Mouse (Mus musculus) embryonic facial prominence, embryonic 14.5 days (tissue): Measurements from ENCODE around the gene Abcf3. TPM values are rescaled to one million over a fixed set of nuclear protein-coding genes. Genes with fewer than 3 reads are reported as not detected.

Source experiments
- ATAC-seq: fragments of 200-750 bp; cut with Nextera tagmentation; 2 replicates; pipeline ENCODE4 v1.8.0; 2017; ENCODE audit warnings: low read depth, moderate number of reproducible peaks, moderate TSS enrichment
- DNase-seq: peaks from one replicate; pipeline ENCODE4 v3.0.0-alpha.2; 2015; ENCODE audit warnings: low spot score
- H3K27ac ChIP-seq: fragments of 300-500 bp; sonication (generic); replicated peaks from 2 replicates; pipeline ENCODE4 v1.5.1; 2014; ENCODE audit warnings: low read depth, mild to moderate bottlenecking, low read length, moderate library complexity
- H3K27me3 ChIP-seq: fragments of 300-500 bp; sonication (generic); replicated peaks from 2 replicates; pipeline ENCODE4 v1.6.1; 2014; ENCODE audit warnings: low read length; ENCODE audit not compliant: control insufficient read depth, insufficient read depth
- H3K36me3 ChIP-seq: fragments of 300-500 bp; sonication (generic); 2 replicates; pipeline ENCODE4 v1.6.1; 2014; ENCODE audit warnings: low read length, mixed read lengths; ENCODE audit not compliant: control insufficient read depth, insufficient read depth
- H3K4me1 ChIP-seq: fragments of 300-500 bp; sonication (generic); 2 replicates; pipeline ENCODE4 v1.6.1; 2014; ENCODE audit warnings: antibody characterized with exemption, low read length; ENCODE audit not compliant: control insufficient read depth, insufficient read depth
- H3K4me2 ChIP-seq: fragments of 300-500 bp; sonication (generic); 2 replicates; pipeline ENCODE4 v1.6.1; 2014; ENCODE audit warnings: low read depth, mild to moderate bottlenecking, low read length, moderate library complexity, mixed read lengths
- H3K4me3 ChIP-seq: fragments of 300-500 bp; sonication (generic); 2 replicates; pipeline ENCODE4 v1.5.1; 2014; ENCODE audit warnings: low read depth, mild to moderate bottlenecking, low read length
- H3K9ac ChIP-seq: fragments of 300-500 bp; sonication (generic); 2 replicates; pipeline ENCODE4 v1.6.1; 2014; ENCODE audit warnings: low read depth, mild to moderate bottlenecking, low read length, moderate library complexity, mixed read lengths
- H3K9me3 ChIP-seq: fragments of 300-500 bp; sonication (generic); 2 replicates; pipeline ENCODE4 v1.6.1; 2016; ENCODE audit warnings: low read length; ENCODE audit not compliant: control insufficient read depth
- WGBS: fragments of 180-500 bp; shearing (Covaris S2); extraction: QIAGEN DNeasy Blood & Tissue Kit; methylation state at CpG from one replicate; pipeline ENCODE4 v1.1.7; 2014; 5-methylcytosine and 5-hydroxymethylcytosine counted together
- polyA plus RNA-seq: library from polyadenylated mRNA; unstranded; fragments of >200 nt; fragmentation: Nextera tagmentation; extraction: Ambion mirVana; gene quantifications from 2 replicates; pipeline ENCODE4 v1.2.1, GENCODE M21; 2014

Abcf3 gene
- 54.2 and 61.5 TPM in 2 replicates for polyA plus RNA-seq

DNA sequence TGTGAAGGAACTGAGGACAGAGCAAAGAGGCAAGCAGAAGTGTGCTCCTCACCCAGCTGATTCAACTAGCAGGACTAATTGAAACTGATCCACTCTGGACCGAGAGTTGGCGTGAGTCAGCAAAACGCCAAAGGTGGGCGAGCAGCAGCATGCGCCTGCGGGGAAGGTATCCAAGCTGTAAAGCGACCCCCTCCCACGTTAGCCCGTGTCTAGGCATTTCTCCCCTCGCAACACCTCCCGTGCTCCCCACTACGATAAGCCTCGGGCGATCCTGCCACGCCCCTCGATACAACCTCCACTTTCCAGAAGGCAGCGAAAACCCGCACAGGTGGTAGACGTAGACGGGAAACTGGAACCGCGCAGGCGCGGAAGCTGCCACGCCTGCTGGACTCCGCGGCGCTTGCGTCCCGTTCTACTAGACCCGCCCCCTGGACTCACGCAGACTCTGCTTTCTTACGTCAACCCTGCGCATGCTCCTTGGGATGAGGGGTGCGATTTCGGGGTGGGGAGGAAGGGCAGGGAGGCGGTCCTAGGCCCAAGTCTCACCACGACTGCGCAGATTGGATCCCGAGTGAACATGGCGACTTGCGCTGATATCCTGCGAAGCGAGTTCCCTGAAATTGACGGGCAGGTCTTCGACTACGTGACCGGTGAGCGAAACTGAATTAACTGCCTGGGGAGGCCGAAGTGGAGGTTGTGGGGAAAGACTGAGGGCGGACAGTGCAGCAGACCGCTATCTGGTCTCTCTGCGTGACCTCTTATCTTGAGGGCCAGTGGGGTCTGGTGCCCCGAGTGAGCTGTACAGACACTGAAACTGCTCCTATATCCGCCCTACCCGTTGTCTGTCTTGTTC lies at the start of gene Abcf3:
Abcf3 (plus strand) TSS at position 482 of the 853 bp plus-strand sequence.
- Histone ChIP-seq H3K36me3 (peaks cover 49% of the 10 kb centered on the region), H3K4me3 (peak within 1 kb of the TSS; percentile 88)

DNA sequence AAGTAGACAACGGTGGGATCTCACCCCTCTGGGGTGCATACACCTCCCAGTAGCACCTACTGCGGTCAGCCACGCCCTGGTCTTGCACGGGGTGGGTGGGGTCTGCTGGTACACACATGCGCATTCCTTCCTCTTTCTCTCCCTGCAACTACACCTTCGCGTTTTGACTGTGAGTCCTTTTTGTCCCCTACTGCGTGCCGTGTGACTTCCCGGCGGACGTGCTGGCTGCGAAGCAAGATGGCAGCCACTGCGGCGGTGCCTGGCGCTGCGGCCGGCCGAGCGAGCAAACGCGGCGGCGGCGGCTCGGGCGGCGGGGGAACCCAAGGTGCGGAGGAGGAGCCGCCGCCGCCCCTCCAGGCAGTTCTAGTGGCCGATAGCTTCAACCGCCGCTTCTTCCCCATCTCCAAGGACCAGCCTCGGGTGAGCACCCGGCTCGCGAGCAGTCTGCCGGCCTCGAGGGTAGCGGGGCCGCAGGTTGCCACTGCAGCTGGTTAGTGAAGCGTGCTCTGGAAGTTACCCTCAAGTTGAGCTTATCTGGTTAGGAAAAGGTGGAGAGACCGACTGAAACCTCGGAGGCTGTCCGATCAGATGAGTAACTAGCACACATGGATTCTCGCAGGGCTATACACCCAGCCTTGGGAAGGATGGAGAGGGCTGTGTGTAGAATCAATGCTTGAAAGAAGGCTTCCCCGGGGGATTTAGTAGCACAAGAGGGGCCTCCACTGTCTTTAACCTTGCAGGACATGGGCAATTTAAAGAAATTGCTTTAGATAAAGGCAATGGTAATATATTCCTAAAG lies 49.5 kb upstream of the Abcf3 start, which contains the start of gene Eif2b5:
Eif2b5 (plus strand) TSS at position 141 of the 799 bp plus-strand sequence.
- Histone ChIP-seq H3K4me3 (peak within 1 kb of the TSS; percentile 72), H3K36me3 (peaks cover 39% of the 10 kb centered on the region), H3K4me2 (peak within 1 kb of the TSS; percentile 67), H3K27me3 (no peaks in the 10 kb centered on the region), H3K9ac (peak within 1 kb of the TSS; percentile 85), H3K27ac (peak within 1 kb of the TSS; percentile 63), H3K4me1 (no peaks in the 10 kb centered on the region), H3K9me3 (no peaks in the 10 kb centered on the region)
- ATAC-seq (peak; percentile 94), DNase-seq (peak; percentile 97)
- WGBS = under 1% methylated on average over 42 of the region's 49 CpGs

More for the DNA sequence above, at the start of gene Abcf3:
- DNase-seq (peak; percentile 100), ATAC-seq (peak; percentile 99)
- peaks cover 5% of the 10 kb centered on the region for H3K4me1 ChIP-seq
- WGBS = under 1% methylated on average over 51 of the region's 56 CpGs
- H3K27ac ChIP-seq = peak within 1 kb of the TSS; percentile 65
- no peaks in the 10 kb centered on the region for H3K9me3 ChIP-seq
- H3K27me3 ChIP-seq = no peaks in the 10 kb centered on the region
- H3K4me2 ChIP-seq = peak within 1 kb of the TSS; percentile 78
- peak within 1 kb of the TSS; percentile 89 for H3K9ac ChIP-seq

DNA sequence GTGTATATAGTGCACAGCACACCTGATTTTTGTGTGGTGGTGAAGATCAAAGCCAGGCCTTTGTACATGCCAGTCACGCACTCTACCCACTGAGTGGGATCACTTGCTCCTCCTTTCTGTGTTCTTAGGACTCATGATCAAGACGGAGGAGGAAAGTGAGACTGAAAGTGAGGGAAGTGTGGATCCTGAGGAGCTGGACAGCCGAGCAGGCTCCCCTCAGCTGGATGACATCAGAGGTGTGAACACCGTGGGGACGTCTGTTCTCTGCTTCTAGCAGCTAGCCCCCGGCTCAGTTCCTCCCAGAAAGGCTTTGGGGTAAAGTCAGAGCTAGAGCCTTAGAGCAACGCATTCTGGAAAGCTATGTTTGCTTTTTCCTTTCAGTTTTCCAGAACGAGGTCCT lies 42.4 kb upstream of the Abcf3 start:
- DNase-seq = no peak
- WGBS = 89% methylated on average over 8 of the region's 8 CpGs

DNA sequence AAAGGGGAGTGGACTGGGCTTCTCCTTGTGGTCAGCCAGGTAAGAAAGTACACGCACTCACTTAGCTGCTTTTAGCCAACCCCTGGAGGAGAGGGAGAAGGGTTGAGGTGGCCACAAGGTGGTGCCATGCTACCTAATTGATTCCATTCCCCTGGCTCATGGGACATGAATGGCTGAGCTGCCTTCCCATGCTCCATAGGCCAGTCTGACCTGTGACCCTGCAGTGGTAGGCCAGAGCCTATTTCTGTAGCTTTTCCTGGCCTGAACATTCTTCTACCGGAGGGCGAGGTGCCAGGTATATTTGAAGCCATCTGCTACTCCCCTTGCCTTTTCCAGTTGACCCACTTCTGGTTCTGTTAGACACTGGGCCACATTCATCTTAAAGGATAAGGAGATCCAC lies 39.0 kb upstream of the Abcf3 start:
- DNase-seq (no peak), ATAC-seq (no peak)
- Histone ChIP-seq H3K4me3 (no peak overlapping the region), H3K9ac (no peak overlapping the region), H3K27me3 (no peaks in the 10 kb centered on the region), H3K27ac (no peak overlapping the region), H3K4me2 (no peak overlapping the region), H3K36me3 (peaks cover 75% of the 10 kb centered on the region), H3K4me1 (no peaks in the 10 kb centered on the region), H3K9me3 (no peaks in the 10 kb centered on the region)
- 75% methylated on average over 3 of the region's 3 CpGs for WGBS

More for the DNA sequence above, 42.4 kb upstream of the Abcf3 start:
- Histone ChIP-seq H3K27ac (no peak overlapping the region), H3K36me3 (peaks cover 100% of the 10 kb centered on the region), H3K27me3 (no peaks in the 10 kb centered on the region), H3K4me2 (no peak overlapping the region), H3K4me3 (no peak overlapping the region), H3K9ac (no peak overlapping the region), H3K9me3 (no peaks in the 10 kb centered on the region), H3K4me1 (no peaks in the 10 kb centered on the region)
- no peak for ATAC-seq

DNA sequence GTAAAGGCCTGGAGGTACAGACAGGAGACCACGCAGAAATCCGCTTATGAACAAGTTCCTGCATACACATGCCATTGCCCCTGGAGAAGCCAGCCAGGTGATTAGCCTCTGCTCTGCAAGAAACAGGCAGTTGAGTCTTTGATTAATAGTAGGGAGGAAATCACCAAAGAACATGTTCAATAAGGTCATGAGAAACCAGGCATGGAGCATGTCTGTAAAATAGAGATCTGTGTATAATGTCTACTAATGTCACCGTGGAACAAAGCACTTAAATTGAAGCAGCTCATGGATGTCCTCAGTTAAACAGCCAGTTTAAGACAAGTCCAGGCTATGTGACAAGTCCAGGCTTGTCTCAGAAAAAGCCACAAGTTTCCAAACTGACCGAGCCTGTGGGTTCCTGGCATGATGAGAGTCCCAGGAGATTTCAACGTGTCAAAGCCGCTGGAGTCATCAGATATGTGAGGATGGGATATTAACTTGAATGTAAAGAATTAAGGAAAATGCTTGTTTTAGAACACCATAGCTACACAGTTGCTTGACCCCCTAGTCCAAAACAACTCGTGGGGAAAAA lies 37.0 kb upstream of the Abcf3 start:
- no peak for ATAC-seq
- no peak overlapping the region for H3K27ac ChIP-seq
- no peak overlapping the region for H3K4me2 ChIP-seq
- 80% methylated on average over 7 of the region's 7 CpGs for WGBS
- DNase-seq = no peak
- H3K4me3 ChIP-seq = no peak overlapping the region
- H3K4me1 ChIP-seq = 0 out of 2 replicates have a peak, but pooled peaks cover 2% of the 10 kb centered on the region
- H3K9me3 ChIP-seq = no peaks in the 10 kb centered on the region
- H3K27me3 ChIP-seq = no peaks in the 10 kb centered on the region
- peaks cover 54% of the 10 kb centered on the region for H3K36me3 ChIP-seq
- H3K9ac ChIP-seq = no peak overlapping the region

DNA sequence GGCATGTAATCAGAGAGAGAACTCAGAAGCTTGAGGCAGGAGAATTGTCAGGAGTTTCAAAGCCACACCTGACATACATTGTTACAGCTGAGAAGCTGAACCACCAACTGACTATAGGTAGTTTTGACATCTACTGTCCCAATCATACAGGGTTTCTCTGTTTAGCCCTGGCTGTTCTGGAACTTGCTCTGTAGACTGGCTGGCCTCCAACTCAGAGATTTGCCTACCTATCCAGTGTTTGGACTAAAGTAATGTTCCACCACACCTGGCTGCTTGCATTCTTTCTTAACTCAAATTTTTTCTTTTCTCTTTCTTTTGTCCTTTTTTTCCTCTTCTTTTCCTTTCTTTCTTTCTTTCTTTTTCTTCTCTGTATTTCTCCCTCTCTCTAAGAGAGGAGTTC lies 32.3 kb upstream of the Abcf3 start:
- no peaks in the 10 kb centered on the region for H3K9me3 ChIP-seq
- H3K4me1 ChIP-seq = peaks cover 11% of the 10 kb centered on the region; the same call in 1 of the 2 replicates
- ATAC-seq (no peak), DNase-seq (no peak)
- H3K36me3 ChIP-seq = peaks cover 25% of the 10 kb centered on the region
- peak overlapping the region; percentile 92 for H3K27ac ChIP-seq
- no peaks in the 10 kb centered on the region for H3K27me3 ChIP-seq
- H3K4me3 ChIP-seq = peak overlapping the region; percentile 98
- peak overlapping the region; percentile 98 for H3K9ac ChIP-seq
- peak overlapping the region; percentile 79 for H3K4me2 ChIP-seq

DNA sequence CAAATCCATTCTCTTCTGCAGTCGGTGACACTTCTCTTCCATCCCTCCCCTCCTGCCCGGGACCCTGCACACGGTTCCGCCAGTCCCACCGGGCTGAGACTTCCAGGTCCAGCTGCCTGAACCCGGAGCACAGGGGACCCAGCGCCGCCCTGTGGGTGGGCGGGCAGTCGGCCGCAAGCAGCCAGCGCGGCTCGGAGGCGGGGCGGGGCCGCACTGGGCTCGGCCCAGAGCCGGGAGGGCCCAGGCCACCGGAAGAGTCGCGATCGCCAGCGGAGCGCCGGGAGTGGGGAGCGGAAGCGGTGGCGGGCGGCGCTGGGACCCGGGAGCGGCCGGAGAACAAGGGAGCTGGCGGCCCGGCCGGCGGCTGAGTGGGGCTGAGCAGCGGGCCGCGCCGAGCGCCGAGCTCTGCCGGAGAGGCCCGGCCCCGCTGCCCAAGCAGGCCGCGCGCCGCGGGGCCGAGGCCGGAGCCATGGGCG lies 31.6 kb upstream of the Abcf3 start, which contains the start of gene Dvl3:
Dvl3 (plus strand) TSS at position 257 of the 476 bp plus-strand sequence.
- H3K9me3 ChIP-seq = no peaks in the 10 kb centered on the region
- H3K4me2 ChIP-seq = peak within 1 kb of the TSS; percentile 79
- H3K4me1 ChIP-seq = peaks cover 11% of the 10 kb centered on the region; the same call in 1 of the 2 replicates
- ATAC-seq = peak; percentile 97
- H3K27me3 ChIP-seq = no peaks in the 10 kb centered on the region
- peak within 1 kb of the TSS; percentile 98 for H3K4me3 ChIP-seq
- 2% methylated on average over 25 of the region's 55 CpGs for WGBS
- peak within 1 kb of the TSS; percentile 98 for H3K9ac ChIP-seq
- DNase-seq = peak; percentile 96
- H3K27ac ChIP-seq = peak within 1 kb of the TSS; percentile 92
- peaks cover 25% of the 10 kb centered on the region for H3K36me3 ChIP-seq

DNA sequence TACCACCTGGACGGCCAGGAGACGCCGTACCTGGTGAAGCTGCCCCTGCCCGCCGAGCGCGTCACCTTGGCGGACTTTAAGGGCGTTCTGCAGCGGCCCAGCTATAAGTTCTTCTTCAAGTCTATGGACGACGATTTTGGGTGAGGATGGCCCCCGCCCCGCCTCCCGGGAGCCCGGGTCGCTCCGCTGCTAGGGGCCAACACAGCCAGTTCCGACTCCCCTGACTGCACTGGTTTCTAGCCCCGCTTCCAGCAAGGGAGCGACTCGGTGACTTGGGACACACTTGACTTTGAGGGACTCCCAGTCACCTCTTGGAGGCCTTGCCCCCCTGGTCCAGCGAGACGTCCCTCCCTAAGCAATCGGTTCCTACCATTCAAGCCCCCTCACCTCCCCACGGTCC lies 31.2 kb upstream of the Abcf3 start:
- H3K9me3 ChIP-seq = no peaks in the 10 kb centered on the region
- peaks cover 25% of the 10 kb centered on the region for H3K36me3 ChIP-seq
- DNase-seq (no peak), ATAC-seq (peak; percentile 7; the same call in 1 of the 2 replicates)
- WGBS = 0% methylated on average over 13 of the region's 26 CpGs
- peak overlapping the region; percentile 98 for H3K4me3 ChIP-seq
- H3K4me1 ChIP-seq = peaks cover 11% of the 10 kb centered on the region; the same call in 1 of the 2 replicates
- H3K27me3 ChIP-seq = no peaks in the 10 kb centered on the region
- peak overlapping the region; percentile 79 for H3K4me2 ChIP-seq
- peak overlapping the region; percentile 92 for H3K27ac ChIP-seq
- peak overlapping the region; percentile 98 for H3K9ac ChIP-seq
